Mouse (Mus musculus) gastrocnemius, postnatal 4 days (tissue): Measurements from ENCODE around the gene Abhd11. TPM values are rescaled to one million over a fixed set of nuclear protein-coding genes. Genes with fewer than 3 reads are reported as not detected.

Experiments used
- total RNA-seq, 2 experiments: library from RNA; stranded (reverse); gene quantifications; 2 replicates each; pipeline ENCODE4 v1.2.3; 2021

Abhd11 gene
- total RNA-seq, 2 experiments from 2014 or later = 44.0 to 44.6 TPM

Other genes with a start within 250 kb of the Abhd11 start
- gene Tmem270, start 102.4 kb upstream of the Abhd11 start, total RNA-seq = not detected
- not detected for gene Cldn13, start 93.6 kb upstream of the Abhd11 start, total RNA-seq
- 10 to 100 TPM in 1 of 2 experiments, 1 to 10 TPM in 1; 8.7 to 10.3 TPM for gene Mettl27, start 76.8 kb upstream of the Abhd11 start, total RNA-seq
- not detected for gene Cldn4, start 62.2 kb upstream of the Abhd11 start, total RNA-seq
- gene Cldn3, start 22.9 kb upstream of the Abhd11 start, total RNA-seq = under 1 TPM in 1 of 2 experiments, not detected in 1; 0.29 TPM
- gene Stx1a, start 14.3 kb downstream of the Abhd11 start, total RNA-seq = 1 to 10 TPM; 4.5 to 5.1 TPM
- gene Dnajc30, start 55.0 kb downstream of the Abhd11 start, total RNA-seq = 10 to 100 TPM; 23.8 to 25.2 TPM
- 10 to 100 TPM; 29.9 to 33.3 TPM for gene Bud23, start 55.8 kb downstream of the Abhd11 start, total RNA-seq
- 1 to 10 TPM; 3.2 to 4.1 TPM for gene Vps37d, start 69.1 kb downstream of the Abhd11 start, total RNA-seq
- gene Mlxipl, start 80.7 kb downstream of the Abhd11 start, total RNA-seq = 10 to 100 TPM; 13.8 to 24.6 TPM
- 10 to 100 TPM; 18.3 to 22.2 TPM for gene Tbl2, start 140.5 kb downstream of the Abhd11 start, total RNA-seq
- gene Bcl7b, start 159.1 kb downstream of the Abhd11 start, total RNA-seq = 10 to 100 TPM; 27.3 to 28.0 TPM
- 10 to 100 TPM; 59.4 to 63.6 TPM for gene Baz1b, start 178.1 kb downstream of the Abhd11 start, total RNA-seq
- 10 to 100 TPM; 16.0 to 20.2 TPM for gene Fzd9, start 242.1 kb downstream of the Abhd11 start, total RNA-seq